Mouse (Mus musculus) heart, postnatal 36 days (tissue): Measurements from ENCODE around the gene Slc44a1. TPM values are rescaled to one million over a fixed set of nuclear protein-coding genes. Genes with fewer than 3 reads are reported as not detected.
A peak's percentile ranks its signal among the peaks of the same experiment; 100 is the strongest.

Experiments
- DNase-seq, 2 experiments: peaks; one replicate each; pipeline ENCODE4 v3.0.0; 2021 to 2022
- intact Hi-C: fragments of 180-260 bp; cut with DNase I; formaldehyde crosslinking; loops from one replicate; pipeline ENCODE4 v1.15.1; 2025
- total RNA-seq, 2 experiments: library from RNA; stranded (reverse); gene quantifications; 2 replicates each; pipeline ENCODE4 v1.2.3; 2021

Gene Slc44a1
- total RNA-seq, 2 experiments from 2014 or later, result 33.4 to 34.3 TPM

GRCm38 (mm10) chr4:53592386-53592785 is 152.2 kb downstream of the Slc44a1 start:
- DNase-seq, result peak; percentile 48 to 66
- intact Hi-C loops, result loop anchor here (2.0 to 5.0 kb wide), 3 partner anchors 152 to 476 kb away; partner anchors contain the start of gene Slc44a1

- DNase-seq, result peak; percentile 57 to 67
- intact Hi-C loops, result loop anchor here (1.0 to 5.0 kb wide), 3 partner anchors 49 to 483 kb away; no protein-coding TSS in a partner anchor
Observed at GRCm38 (mm10) chr4:53594204-53594603, 154.0 kb downstream of the Slc44a1 start.

GRCm38 (mm10) chr4:53595246-53596062 is 155.2 kb downstream of the Slc44a1 start:
- intact Hi-C loops, result loop anchor here (2.0 kb wide), 1 partner anchor 485 kb away; no protein-coding TSS in a partner anchor

GRCm38 (mm10) chr4:53596063-53596895 is 156.1 kb downstream of the Slc44a1 start:
- DNase-seq, result no peak
- intact Hi-C loops, result no loop called here

More at GRCm38 (mm10) chr4:53595246-53596062, 155.2 kb downstream of the Slc44a1 start:
- no peak for DNase-seq

GRCm38 (mm10) chr4:53600462-53600861 is 160.2 kb downstream of the Slc44a1 start:
- DNase-seq, result no peak
- intact Hi-C loops, result loop anchor here (5.0 kb wide), 1 partner anchor 112 kb away; the partner anchor contains the start of gene Fktn

- DNase-seq, result no peak
- intact Hi-C loops, result no loop called here
Observed at GRCm38 (mm10) chr4:53614576-53615225, 174.5 kb downstream of the Slc44a1 start.

- DNase-seq, result no peak
- intact Hi-C loops, result no loop called here
Observed at GRCm38 (mm10) chr4:53617968-53618367, 177.8 kb downstream of the Slc44a1 start.

GRCm38 (mm10) chr4:53620104-53620503 is 179.9 kb downstream of the Slc44a1 start:
- DNase-seq, result no peak
- intact Hi-C loops, result no loop called here

- intact Hi-C loops, result no loop called here
- DNase-seq, result no peak
Observed at GRCm38 (mm10) chr4:53621084-53621483, 180.9 kb downstream of the Slc44a1 start.

GRCm38 (mm10) chr4:53621490-53621889 is 181.3 kb downstream of the Slc44a1 start:
- DNase-seq, result no peak
- intact Hi-C loops, result no loop called here

- no peak for DNase-seq
- intact Hi-C loops, result no loop called here
Observed at GRCm38 (mm10) chr4:53623711-53624110, 183.5 kb downstream of the Slc44a1 start.

- DNase-seq, result peak in 1 of 2 experiments; percentile 44
- intact Hi-C loops, result no loop called here
Observed at GRCm38 (mm10) chr4:53624816-53625215, 184.6 kb downstream of the Slc44a1 start.

- intact Hi-C loops, result no loop called here
- no peak for DNase-seq
Observed at GRCm38 (mm10) chr4:53625263-53625662, 185.1 kb downstream of the Slc44a1 start.

GRCm38 (mm10) chr4:53628924-53629323 is 188.7 kb downstream of the Slc44a1 start:
- peak; percentile 60 to 71 for DNase-seq
- intact Hi-C loops, result no loop called here

- no peak for DNase-seq
- intact Hi-C loops, result no loop called here
Observed at GRCm38 (mm10) chr4:53630963-53631315, 190.7 kb downstream of the Slc44a1 start.

GRCm38 (mm10) chr4:53631316-53632010 is 191.2 kb downstream of the Slc44a1 start, which contains the start of gene Fsd1l:
TSS of gene Fsd1l (plus strand) at chr4:53631471.
- DNase-seq, result peak; percentile 79 to 87
- intact Hi-C loops, result no loop called here

GRCm38 (mm10) chr4:53632011-53632349 is 191.8 kb downstream of the Slc44a1 start:
- intact Hi-C loops, result no loop called here

GRCm38 (mm10) chr4:53635336-53635735 is 195.1 kb downstream of the Slc44a1 start:
- no peak for DNase-seq
- intact Hi-C loops, result no loop called here

More at GRCm38 (mm10) chr4:53632011-53632349, 191.8 kb downstream of the Slc44a1 start:
- DNase-seq, result no peak

GRCm38 (mm10) chr4:53637269-53637909 is 197.2 kb downstream of the Slc44a1 start:
- no peak for DNase-seq
- intact Hi-C loops, result no loop called here
